Mouse (Mus musculus): ENCODE measurements at regions not wholly inside any gene's neighbourhood (a gene's known extent, or its start where the extent isn't known, plus 50 kb on each side); places are given as distances from the start of the nearest gene placed in this dataset.
A peak's percentile ranks its signal among the peaks of the same experiment; 100 is the strongest.

DNA sequence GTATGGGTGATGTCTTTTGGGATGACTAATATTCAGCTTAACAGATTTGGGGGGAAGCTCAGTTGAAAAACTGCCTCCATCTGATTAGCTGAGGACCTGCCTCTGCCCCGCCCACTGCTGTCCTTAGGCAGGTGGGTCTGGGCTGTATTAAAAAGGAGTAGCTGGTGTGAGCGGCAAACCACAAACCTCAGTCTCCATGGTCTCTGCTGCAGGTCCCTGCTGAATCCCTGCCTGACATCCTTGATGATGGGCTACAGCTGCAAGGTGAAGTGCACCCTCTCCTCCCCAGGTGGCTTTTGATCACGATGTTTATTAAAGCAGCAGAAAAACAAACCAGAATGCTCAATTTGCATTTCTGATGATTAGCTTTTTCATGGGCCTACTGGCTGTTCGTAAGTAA lies 60.8 kb upstream of the Plet1 start:
- no peaks in the 10 kb centered on the region for H3K27me3 ChIP-seq (ENCODE audit: insufficient read depth, low read length)
- no peaks in the 10 kb centered on the region for H3K9me3 ChIP-seq (replicated peaks; ENCODE audit: low read length)
- no peak overlapping the region for H3K9ac ChIP-seq (ENCODE audit: low read depth, low read length)
- no peaks in the 10 kb centered on the region for H3K36me3 ChIP-seq (ENCODE audit: insufficient read depth, low read length)
- ATAC-seq (replicated peaks; ENCODE audit: low FRiP score, low read depth) (no peak), DNase-seq (ENCODE audit: low spot score) (no peak)
- 0 out of 2 replicates have a peak overlapping the region, but pooled peaks have one; percentile 31 for H3K27ac ChIP-seq
- no peak for TF ChIP-seq CTCF (IDR thresholded peaks at IDR 0.05; ENCODE audit: low read depth)
- H3K4me2 ChIP-seq (ENCODE audit: low read length) = no peak overlapping the region
- 52% methylated on average over 4 of the region's 4 CpGs for WGBS
- H3K4me3 ChIP-seq (replicated peaks; ENCODE audit: low read depth, low read length) = no peak overlapping the region
- no peaks in the 10 kb centered on the region for H3K4me1 ChIP-seq (replicated peaks; ENCODE audit: insufficient read depth, low read length)

GRCm38 (mm10) chr9:50433978-50434377 lies 60.3 kb upstream of the Plet1 start:
- Histone ChIP-seq H3K4me1 (replicated peaks; ENCODE audit: insufficient read depth, low read length) (no peaks in the 10 kb centered on the region), H3K36me3 (ENCODE audit: insufficient read depth, low read length) (no peaks in the 10 kb centered on the region), H3K4me2 (ENCODE audit: low read length) (no peak overlapping the region), H3K27ac (no peak overlapping the region), H3K9ac (ENCODE audit: low read depth, low read length) (no peak overlapping the region), H3K4me3 (replicated peaks; ENCODE audit: low read depth, low read length) (no peak overlapping the region), H3K9me3 (replicated peaks; ENCODE audit: low read length) (no peaks in the 10 kb centered on the region), H3K27me3 (ENCODE audit: insufficient read depth, low read length) (no peaks in the 10 kb centered on the region)
- DNase-seq (ENCODE audit: low spot score) (peak; percentile 63), ATAC-seq (replicated peaks; ENCODE audit: low FRiP score, low read depth) (peak; percentile 75)
- TF ChIP-seq CTCF (IDR thresholded peaks at IDR 0.05; ENCODE audit: low read depth) = no peak
- 39% methylated on average over 4 of the region's 4 CpGs for WGBS

DNA sequence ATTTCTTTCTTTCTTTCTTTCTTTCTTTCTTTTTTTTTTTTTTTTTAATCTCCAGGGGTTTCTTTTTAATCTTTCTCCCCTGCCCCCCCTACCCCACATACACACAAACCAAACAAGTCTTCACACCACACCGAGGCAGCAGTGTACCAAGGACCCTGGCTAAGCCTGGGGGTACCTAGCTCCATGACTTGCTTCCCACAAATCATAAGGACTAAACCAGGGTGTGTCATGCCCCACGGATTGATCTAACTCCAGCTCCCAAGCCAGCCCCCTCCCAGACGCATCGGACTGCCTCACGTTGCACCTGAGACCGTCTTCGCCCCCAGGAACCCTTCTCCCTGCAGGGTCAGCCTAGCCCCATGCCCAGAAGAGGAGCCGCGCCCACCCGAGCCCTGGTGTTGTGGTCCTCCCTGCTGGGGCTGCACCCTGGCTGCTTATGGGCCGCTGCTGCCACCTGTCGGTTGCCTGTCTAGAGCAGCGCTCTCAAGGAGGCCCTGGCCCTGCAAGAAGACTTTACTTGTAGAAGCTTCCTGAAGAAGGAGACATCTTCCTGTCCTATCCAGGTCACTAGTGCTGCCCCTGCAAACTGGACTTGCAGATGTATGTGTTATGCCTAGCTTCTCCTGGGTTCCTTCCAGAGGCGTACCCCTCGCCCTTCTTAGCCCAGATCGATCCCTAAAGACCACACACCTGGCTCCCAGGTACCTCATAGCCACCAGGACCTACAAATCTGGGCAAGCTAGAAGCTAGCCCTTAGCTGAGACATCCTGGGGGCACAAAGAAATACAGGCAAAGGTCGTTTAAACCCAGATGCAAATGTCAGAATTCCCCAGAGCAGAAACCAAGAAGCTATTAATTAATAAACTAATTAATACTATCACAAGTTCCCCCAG lies 56.2 kb upstream of the Plet1 start:
- TF ChIP-seq CTCF (IDR thresholded peaks at IDR 0.05; ENCODE audit: low read depth) = peak; percentile 99
- no peaks in the 10 kb centered on the region for H3K27me3 ChIP-seq (ENCODE audit: insufficient read depth, low read length)
- no peak overlapping the region for H3K27ac ChIP-seq
- H3K36me3 ChIP-seq (ENCODE audit: insufficient read depth, low read length) = no peaks in the 10 kb centered on the region
- no peaks in the 10 kb centered on the region for H3K9me3 ChIP-seq (replicated peaks; ENCODE audit: low read length)
- DNase-seq (ENCODE audit: low spot score) (peak; percentile 95), ATAC-seq (replicated peaks; ENCODE audit: low FRiP score, low read depth) (no peak; the same call in 1 of the 2 replicates)
- H3K4me1 ChIP-seq (replicated peaks; ENCODE audit: insufficient read depth, low read length) = no peaks in the 10 kb centered on the region
- peak overlapping the region; percentile 59 for H3K4me2 ChIP-seq (ENCODE audit: low read length)
- no peak overlapping the region for H3K9ac ChIP-seq (ENCODE audit: low read depth, low read length)
- peak overlapping the region; percentile 24; the same call in 1 of the 2 replicates for H3K4me3 ChIP-seq (replicated peaks; ENCODE audit: low read depth, low read length)
- 18% methylated on average over 17 of the region's 17 CpGs for WGBS

GRCm38 (mm10) chr9:50438738-50439137 lies 55.6 kb upstream of the Plet1 start:
- peak; percentile 5; the same call in 1 of the 2 replicates for TF ChIP-seq CTCF (IDR thresholded peaks at IDR 0.05; ENCODE audit: low read depth)
- Histone ChIP-seq H3K4me3 (replicated peaks; ENCODE audit: low read depth, low read length) (no peak overlapping the region), H3K9ac (ENCODE audit: low read depth, low read length) (no peak overlapping the region), H3K4me1 (replicated peaks; ENCODE audit: insufficient read depth, low read length) (no peaks in the 10 kb centered on the region), H3K4me2 (ENCODE audit: low read length) (no peak overlapping the region), H3K36me3 (ENCODE audit: insufficient read depth, low read length) (no peaks in the 10 kb centered on the region), H3K27me3 (ENCODE audit: insufficient read depth, low read length) (no peaks in the 10 kb centered on the region), H3K9me3 (replicated peaks; ENCODE audit: low read length) (no peaks in the 10 kb centered on the region), H3K27ac (no peak overlapping the region)
- no peak for ATAC-seq (replicated peaks; ENCODE audit: low FRiP score, low read depth)
- WGBS = 47% methylated on average over 7 of the region's 7 CpGs
- no peak for DNase-seq (ENCODE audit: low spot score)

- 88% methylated on average over 3 of the region's 3 CpGs for WGBS
- TF ChIP-seq CTCF (IDR thresholded peaks at IDR 0.05; ENCODE audit: low read depth) = no peak
Measured at GRCm38 (mm10) chr9:50440222-50440621, 54.1 kb upstream of the Plet1 start.

DNA sequence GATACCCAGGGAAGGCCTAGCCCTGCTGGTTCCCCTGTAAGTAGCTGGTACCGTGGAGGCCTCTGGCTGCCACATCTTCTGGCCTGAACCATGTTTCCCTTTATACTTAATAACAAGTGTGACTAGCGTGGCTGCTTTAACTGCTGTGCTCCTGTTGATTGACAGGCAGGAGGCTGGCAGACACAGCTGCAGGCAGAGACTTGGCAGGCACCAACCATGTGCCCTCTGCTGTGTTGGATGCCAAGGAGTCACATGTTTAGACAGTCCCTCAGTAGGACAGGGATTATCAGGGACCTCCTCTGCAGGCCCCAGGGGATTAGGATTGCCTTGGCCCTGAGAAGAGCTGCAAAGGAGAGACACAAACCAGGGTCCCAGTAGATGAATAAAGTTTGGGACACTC lies 53.6 kb upstream of the Plet1 start:
- Histone ChIP-seq H3K4me2 (ENCODE audit: low read length) (no peak overlapping the region), H3K4me1 (replicated peaks; ENCODE audit: insufficient read depth, low read length) (no peaks in the 10 kb centered on the region), H3K36me3 (ENCODE audit: insufficient read depth, low read length) (no peaks in the 10 kb centered on the region), H3K9ac (ENCODE audit: low read depth, low read length) (no peak overlapping the region), H3K4me3 (replicated peaks; ENCODE audit: low read depth, low read length) (no peak overlapping the region), H3K9me3 (replicated peaks; ENCODE audit: low read length) (no peaks in the 10 kb centered on the region), H3K27me3 (ENCODE audit: insufficient read depth, low read length) (no peaks in the 10 kb centered on the region), H3K27ac (no peak overlapping the region)
- TF ChIP-seq CTCF (IDR thresholded peaks at IDR 0.05; ENCODE audit: low read depth) = no peak
- ATAC-seq (replicated peaks; ENCODE audit: low FRiP score, low read depth) = no peak
- no peak for DNase-seq (ENCODE audit: low spot score)
- WGBS = 80% methylated on average over 2 of the region's 2 CpGs

More at GRCm38 (mm10) chr9:50440222-50440621, 54.1 kb upstream of the Plet1 start:
- Histone ChIP-seq H3K27ac (no peak overlapping the region), H3K27me3 (ENCODE audit: insufficient read depth, low read length) (no peaks in the 10 kb centered on the region), H3K9ac (ENCODE audit: low read depth, low read length) (no peak overlapping the region), H3K4me2 (ENCODE audit: low read length) (no peak overlapping the region), H3K4me1 (replicated peaks; ENCODE audit: insufficient read depth, low read length) (no peaks in the 10 kb centered on the region), H3K4me3 (replicated peaks; ENCODE audit: low read depth, low read length) (no peak overlapping the region), H3K9me3 (replicated peaks; ENCODE audit: low read length) (no peaks in the 10 kb centered on the region), H3K36me3 (ENCODE audit: insufficient read depth, low read length) (no peaks in the 10 kb centered on the region)
- ATAC-seq (replicated peaks; ENCODE audit: low FRiP score, low read depth) (no peak), DNase-seq (ENCODE audit: low spot score) (no peak)
